Mouse (Mus musculus) midbrain, postnatal 0 days (tissue): ENCODE data around the gene Fbxo24. TPM values are rescaled to one million over a fixed set of nuclear protein-coding genes. Genes with fewer than 3 reads are reported as not detected.

ENCODE experiments used
- ATAC-seq: fragments of 200-750 bp; cut with Nextera tagmentation; 2 replicates; pipeline ENCODE4 v1.8.0; 2017; ENCODE audit warnings: moderate number of reproducible peaks, mild to moderate bottlenecking, moderate TSS enrichment, moderate library complexity; ENCODE audit not compliant: low FRiP score
- DNase-seq: peaks from one replicate; pipeline ENCODE4 v3.0.0-alpha.2; 2015; ENCODE audit warnings: low spot score
- H3K27ac ChIP-seq: fragments of 300-500 bp; sonication (generic); 2 replicates; pipeline ENCODE4 v1.5.1; 2014; ENCODE audit warnings: low read depth, mild to moderate bottlenecking, low read length, mixed read lengths
- H3K27me3 ChIP-seq: fragments of 300-500 bp; sonication (generic); 2 replicates; pipeline ENCODE4 v1.6.1; 2014; ENCODE audit warnings: low read length, control low read depth, mixed read lengths; ENCODE audit not compliant: insufficient read depth
- H3K36me3 ChIP-seq: fragments of 300-500 bp; sonication (generic); 2 replicates; pipeline ENCODE4 v1.6.1; 2014; ENCODE audit warnings: low read length, control low read depth, mixed read lengths; ENCODE audit not compliant: insufficient read depth
- H3K4me1 ChIP-seq: fragments of 300-500 bp; sonication (generic); 2 replicates; pipeline ENCODE4 v1.6.1; 2014; ENCODE audit warnings: mild to moderate bottlenecking, control low read depth, antibody characterized with exemption, low read length, mixed read lengths; ENCODE audit not compliant: insufficient read depth
- H3K4me2 ChIP-seq: fragments of 300-500 bp; sonication (generic); 2 replicates; pipeline ENCODE4 v1.6.1; 2014; ENCODE audit warnings: low read depth, mild to moderate bottlenecking, low read length, mixed read lengths; ENCODE audit not compliant: poor library complexity, severe bottlenecking
- H3K4me3 ChIP-seq: fragments of 300-500 bp; sonication (generic); 2 replicates; pipeline ENCODE4 v1.5.1; 2014; ENCODE audit warnings: low read depth, mild to moderate bottlenecking, low read length, moderate library complexity
- H3K9ac ChIP-seq: fragments of 300-500 bp; sonication (generic); replicated peaks from 2 replicates; pipeline ENCODE4 v1.6.1; 2014; ENCODE audit warnings: mild to moderate bottlenecking, low read length, moderate library complexity, mixed read lengths; ENCODE audit not compliant: poor library complexity, severe bottlenecking
- H3K9me3 ChIP-seq: fragments of 300-500 bp; sonication (generic); 2 replicates; pipeline ENCODE4 v1.6.1; 2016; ENCODE audit warnings: low read length, control low read depth
- CTCF ChIP-seq: IDR thresholded peaks from 2 replicates; pipeline ENCODE4 v1.5.1; 2016; ENCODE audit warnings: antibody characterized with exemption, mild to moderate bottlenecking
- WGBS: fragments of 180-500 bp; shearing (Covaris S2); extraction: QIAGEN DNeasy Blood & Tissue Kit; methylation state at CpG from one replicate; pipeline ENCODE4 v1.1.7; 2014; 5-methylcytosine and 5-hydroxymethylcytosine counted together
- polyA plus RNA-seq: library from polyadenylated mRNA; unstranded; fragments of >200 nt; fragmentation: Nextera tagmentation; extraction: Ambion mirVana; gene quantifications from 2 replicates; pipeline ENCODE4 v1.2.1, GENCODE M21; 2015
- total RNA-seq: library from RNA; depleted of rRNA; stranded (reverse); fragments of >200 nt; gene quantifications from 2 replicates; pipeline ENCODE4 v1.2.3, GENCODE M21; 2014

Gene Fbxo24
- total and polyA plus RNA-seq, 2 experiments from 2014 or later, result 0.09 TPM; not detected in 1

- H3K9me3 ChIP-seq, result no peaks in the 10 kb centered on the region
- H3K4me3 ChIP-seq, result peak overlapping the region; percentile 81
- peaks cover 10% of the 10 kb centered on the region; the same call in 1 of the 2 replicates for H3K4me1 ChIP-seq
- no peak for ATAC-seq
- peak overlapping the region; percentile 85 for H3K9ac ChIP-seq
- no peak overlapping the region for H3K27ac ChIP-seq
- TF ChIP-seq CTCF, result no peak
- DNase-seq, result no peak
- H3K27me3 ChIP-seq, result no peaks in the 10 kb centered on the region
- WGBS, result 45% methylated on average over 9 of the region's 9 CpGs
- H3K36me3 ChIP-seq, result 0 out of 2 replicates have a peak, but pooled peaks cover 3% of the 10 kb centered on the region
- H3K4me2 ChIP-seq, result peak overlapping the region; percentile 96
These were observed 29.2 kb downstream of the Fbxo24 start for GRCm38 (mm10) chr5:137599600-137599999.

GRCm38 (mm10) chr5:137598100-137598826 is 30.5 kb downstream of the Fbxo24 start:
- DNase-seq, result no peak
- no peak overlapping the region for H3K9ac ChIP-seq
- 83% methylated on average over 2 of the region's 2 CpGs for WGBS

GRCm38 (mm10) chr5:137597625-137598024 is 31.2 kb downstream of the Fbxo24 start:
- no peak overlapping the region for H3K4me3 ChIP-seq
- ATAC-seq, result no peak
- 0 out of 2 replicates have a peak, but pooled peaks cover 3% of the 10 kb centered on the region for H3K36me3 ChIP-seq
- peaks cover 10% of the 10 kb centered on the region; the same call in 1 of the 2 replicates for H3K4me1 ChIP-seq
- no peaks in the 10 kb centered on the region for H3K9me3 ChIP-seq
- no peak overlapping the region for H3K27ac ChIP-seq
- DNase-seq, result no peak
- H3K9ac ChIP-seq, result no peak overlapping the region
- H3K27me3 ChIP-seq, result no peaks in the 10 kb centered on the region
- H3K4me2 ChIP-seq, result no peak overlapping the region
- 96% methylated on average over 6 of the region's 6 CpGs for WGBS
- no peak for TF ChIP-seq CTCF

More at GRCm38 (mm10) chr5:137598100-137598826, 30.5 kb downstream of the Fbxo24 start:
- Histone ChIP-seq H3K36me3 (0 out of 2 replicates have a peak, but pooled peaks cover 3% of the 10 kb centered on the region), H3K9me3 (no peaks in the 10 kb centered on the region), H3K4me1 (peaks cover 10% of the 10 kb centered on the region; the same call in 1 of the 2 replicates), H3K27ac (no peak overlapping the region), H3K4me2 (no peak overlapping the region), H3K4me3 (no peak overlapping the region), H3K27me3 (no peaks in the 10 kb centered on the region)
- TF ChIP-seq CTCF, result no peak
- no peak for ATAC-seq

GRCm38 (mm10) chr5:137596601-137597261 is 32.1 kb downstream of the Fbxo24 start:
- WGBS, result 42% methylated on average over 19 of the region's 30 CpGs
- no peaks in the 10 kb centered on the region for H3K27me3 ChIP-seq
- TF ChIP-seq CTCF, result no peak
- peaks cover 10% of the 10 kb centered on the region; the same call in 1 of the 2 replicates for H3K4me1 ChIP-seq
- H3K27ac ChIP-seq, result no peak overlapping the region
- H3K4me3 ChIP-seq, result no peak overlapping the region
- no peaks in the 10 kb centered on the region for H3K9me3 ChIP-seq
- H3K36me3 ChIP-seq, result 0 out of 2 replicates have a peak, but pooled peaks cover 3% of the 10 kb centered on the region
- H3K4me2 ChIP-seq, result no peak overlapping the region
- ATAC-seq (no peak), DNase-seq (no peak)
- H3K9ac ChIP-seq, result no peak overlapping the region

GRCm38 (mm10) chr5:137595921-137596320 is 32.9 kb downstream of the Fbxo24 start:
- Histone ChIP-seq H3K36me3 (0 out of 2 replicates have a peak, but pooled peaks cover 3% of the 10 kb centered on the region), H3K4me1 (peaks cover 10% of the 10 kb centered on the region; the same call in 1 of the 2 replicates), H3K4me3 (no peak overlapping the region), H3K9me3 (no peaks in the 10 kb centered on the region), H3K27ac (no peak overlapping the region), H3K9ac (no peak overlapping the region), H3K4me2 (no peak overlapping the region), H3K27me3 (no peaks in the 10 kb centered on the region)
- no peak for TF ChIP-seq CTCF
- no peak for DNase-seq
- ATAC-seq, result no peak
- WGBS, result 56% methylated on average over 7 of the region's 7 CpGs

GRCm38 (mm10) chr5:137590507-137590906 is 38.3 kb downstream of the Fbxo24 start:
- Histone ChIP-seq H3K9me3 (0 out of 2 replicates have a peak, but pooled peaks cover 2% of the 10 kb centered on the region), H3K36me3 (no peaks in the 10 kb centered on the region), H3K4me2 (no peak overlapping the region), H3K9ac (no peak overlapping the region), H3K4me1 (no peaks in the 10 kb centered on the region), H3K27ac (no peak overlapping the region), H3K27me3 (no peaks in the 10 kb centered on the region), H3K4me3 (no peak overlapping the region)
- ATAC-seq (no peak), DNase-seq (no peak)
- no peak for TF ChIP-seq CTCF
- 82% methylated on average over 5 of the region's 5 CpGs for WGBS
